Mouse (Mus musculus): ENCODE data around the gene Olfr1197. TPM values are rescaled to one million over a fixed set of nuclear protein-coding genes. Genes with fewer than 3 reads are reported as not detected.

Olfr1197 gene
- polyA plus RNA-seq (2015; fragmentation: Illumina TruSeq; extraction: RNeasy Lipid Tissue Mini Kit (QIAGEN cat#74804); ENCODE audit: low read depth, low replicate concordance), result not detected

GRCm38 (mm10) chr2:88732266-88732665 is at the start of gene Olfr1197:
Gene Olfr1197 (minus strand): TSS chr2:88732366.

GRCm38 (mm10) chr2:88770388-88770787 is 38.2 kb upstream of the Olfr1197 start, which contains the start of gene Olfr1200:
Gene Olfr1200 (minus strand): TSS chr2:88770488.

GRCm38 (mm10) chr2:88760369-88760768 is 28.2 kb upstream of the Olfr1197 start, which contains the start of gene Olfr1199:
Gene Olfr1199 (minus strand): TSS chr2:88760469.

GRCm38 (mm10) chr2:88751270-88751669 is 19.1 kb upstream of the Olfr1197 start, which contains the start of gene Olfr1198:
Gene Olfr1198 (minus strand): TSS chr2:88751370.

GRCm38 (mm10) chr2:88704497-88704896 is 27.7 kb downstream of the Olfr1197 start, which contains the start of gene Olfr1196:
Gene Olfr1196 (minus strand): TSS chr2:88704597.

GRCm38 (mm10) chr2:88689087-88689486 is 43.1 kb downstream of the Olfr1197 start, which contains the start of gene Olfr1195:
Gene Olfr1195 (minus strand): TSS chr2:88689187.

Other genes with a start within 250 kb of the Olfr1197 start
- gene Olfr1184, start 248.8 kb downstream of the Olfr1197 start, polyA plus RNA-seq (2015; fragmentation: Illumina TruSeq; extraction: RNeasy Lipid Tissue Mini Kit (QIAGEN cat#74804); ENCODE audit: low read depth, low replicate concordance), result not detected
- gene Olfr1185-ps1, start 239.0 kb downstream of the Olfr1197 start, polyA plus RNA-seq (2015; fragmentation: Illumina TruSeq; extraction: RNeasy Lipid Tissue Mini Kit (QIAGEN cat#74804); ENCODE audit: low read depth, low replicate concordance), result not detected
- not detected for gene Olfr1186, start 213.8 kb downstream of the Olfr1197 start, polyA plus RNA-seq (2015; fragmentation: Illumina TruSeq; extraction: RNeasy Lipid Tissue Mini Kit (QIAGEN cat#74804); ENCODE audit: low read depth, low replicate concordance)
- gene Olfr1188, start 175.4 kb downstream of the Olfr1197 start, polyA plus RNA-seq (2015; fragmentation: Illumina TruSeq; extraction: RNeasy Lipid Tissue Mini Kit (QIAGEN cat#74804); ENCODE audit: low read depth, low replicate concordance), result not detected
- gene Olfr1189, start 145.9 kb downstream of the Olfr1197 start, polyA plus RNA-seq (2015; fragmentation: Illumina TruSeq; extraction: RNeasy Lipid Tissue Mini Kit (QIAGEN cat#74804); ENCODE audit: low read depth, low replicate concordance), result not detected
- not detected for gene Olfr1191-ps1, start 91.8 kb downstream of the Olfr1197 start, polyA plus RNA-seq (2015; fragmentation: Illumina TruSeq; extraction: RNeasy Lipid Tissue Mini Kit (QIAGEN cat#74804); ENCODE audit: low read depth, low replicate concordance)
- gene Olfr1192-ps1, start 83.9 kb downstream of the Olfr1197 start, polyA plus RNA-seq (2015; fragmentation: Illumina TruSeq; extraction: RNeasy Lipid Tissue Mini Kit (QIAGEN cat#74804); ENCODE audit: low read depth, low replicate concordance), result not detected
- gene Olfr1193, start 56.7 kb downstream of the Olfr1197 start, polyA plus RNA-seq (2015; fragmentation: Illumina TruSeq; extraction: RNeasy Lipid Tissue Mini Kit (QIAGEN cat#74804); ENCODE audit: low read depth, low replicate concordance), result not detected
- gene Olfr1195, start 43.2 kb downstream of the Olfr1197 start, polyA plus RNA-seq (2015; fragmentation: Illumina TruSeq; extraction: RNeasy Lipid Tissue Mini Kit (QIAGEN cat#74804); ENCODE audit: low read depth, low replicate concordance), result not detected
- not detected for gene Olfr1196, start 27.8 kb downstream of the Olfr1197 start, polyA plus RNA-seq (2015; fragmentation: Illumina TruSeq; extraction: RNeasy Lipid Tissue Mini Kit (QIAGEN cat#74804); ENCODE audit: low read depth, low replicate concordance)
- gene Olfr1198, start 19.0 kb upstream of the Olfr1197 start, polyA plus RNA-seq (2015; fragmentation: Illumina TruSeq; extraction: RNeasy Lipid Tissue Mini Kit (QIAGEN cat#74804); ENCODE audit: low read depth, low replicate concordance), result not detected
- not detected for gene Olfr1199, start 28.1 kb upstream of the Olfr1197 start, polyA plus RNA-seq (2015; fragmentation: Illumina TruSeq; extraction: RNeasy Lipid Tissue Mini Kit (QIAGEN cat#74804); ENCODE audit: low read depth, low replicate concordance)
- not detected for gene Olfr1200, start 38.1 kb upstream of the Olfr1197 start, polyA plus RNA-seq (2015; fragmentation: Illumina TruSeq; extraction: RNeasy Lipid Tissue Mini Kit (QIAGEN cat#74804); ENCODE audit: low read depth, low replicate concordance)
- gene Olfr1201, start 60.7 kb upstream of the Olfr1197 start, polyA plus RNA-seq (2015; fragmentation: Illumina TruSeq; extraction: RNeasy Lipid Tissue Mini Kit (QIAGEN cat#74804); ENCODE audit: low read depth, low replicate concordance), result not detected
- gene Olfr1202, start 82.1 kb upstream of the Olfr1197 start, polyA plus RNA-seq (2015; fragmentation: Illumina TruSeq; extraction: RNeasy Lipid Tissue Mini Kit (QIAGEN cat#74804); ENCODE audit: low read depth, low replicate concordance), result not detected
- not detected for gene Olfr1205, start 97.4 kb upstream of the Olfr1197 start, polyA plus RNA-seq (2015; fragmentation: Illumina TruSeq; extraction: RNeasy Lipid Tissue Mini Kit (QIAGEN cat#74804); ENCODE audit: low read depth, low replicate concordance)
- gene Olfr1204, start 116.9 kb upstream of the Olfr1197 start, polyA plus RNA-seq (2015; fragmentation: Illumina TruSeq; extraction: RNeasy Lipid Tissue Mini Kit (QIAGEN cat#74804); ENCODE audit: low read depth, low replicate concordance), result not detected
- not detected for gene Olfr1206, start 130.9 kb upstream of the Olfr1197 start, polyA plus RNA-seq (2015; fragmentation: Illumina TruSeq; extraction: RNeasy Lipid Tissue Mini Kit (QIAGEN cat#74804); ENCODE audit: low read depth, low replicate concordance)
- not detected for gene Olfr1208, start 169.9 kb upstream of the Olfr1197 start, polyA plus RNA-seq (2015; fragmentation: Illumina TruSeq; extraction: RNeasy Lipid Tissue Mini Kit (QIAGEN cat#74804); ENCODE audit: low read depth, low replicate concordance)
- gene Olfr1209, start 182.8 kb upstream of the Olfr1197 start, polyA plus RNA-seq (2015; fragmentation: Illumina TruSeq; extraction: RNeasy Lipid Tissue Mini Kit (QIAGEN cat#74804); ENCODE audit: low read depth, low replicate concordance), result not detected
- not detected for gene Olfr1211, start 205.7 kb upstream of the Olfr1197 start, polyA plus RNA-seq (2015; fragmentation: Illumina TruSeq; extraction: RNeasy Lipid Tissue Mini Kit (QIAGEN cat#74804); ENCODE audit: low read depth, low replicate concordance)
- gene Olfr1212, start 221.6 kb upstream of the Olfr1197 start, polyA plus RNA-seq (2015; fragmentation: Illumina TruSeq; extraction: RNeasy Lipid Tissue Mini Kit (QIAGEN cat#74804); ENCODE audit: low read depth, low replicate concordance), result not detected
- gene Gm13762, start 247.9 kb upstream of the Olfr1197 start, polyA plus RNA-seq (2015; fragmentation: Illumina TruSeq; extraction: RNeasy Lipid Tissue Mini Kit (QIAGEN cat#74804); ENCODE audit: low read depth, low replicate concordance), result not detected

Measured in brain, adult 10 weeks (tissue).